Mouse (Mus musculus): ENCODE results near the gene Prpf40b. TPM values are rescaled to one million over a fixed set of nuclear protein-coding genes. Genes with fewer than 3 reads are reported as not detected.

Gene Prpf40b
- total RNA-seq, 2 experiments from 2014 or later = 38.0 to 49.6 TPM

Other genes starting within 250 kb of the Prpf40b start
- gene Prph, start 239.9 kb upstream of the Prpf40b start, total RNA-seq (2021) = 1 to 10 TPM; 1.3 to 3.4 TPM
- 1 to 10 TPM; 1.1 to 1.6 TPM for gene Troap, start 220.5 kb upstream of the Prpf40b start, total RNA-seq (2021)
- gene C1ql4, start 207.3 kb upstream of the Prpf40b start, total RNA-seq (2021) = not detected
- gene Dnajc22, start 201.9 kb upstream of the Prpf40b start, total RNA-seq (2021) = 1 to 10 TPM; 1.6 to 3.4 TPM
- 10 to 100 TPM; 15.3 to 17.7 TPM for gene Spats2, start 169.2 kb upstream of the Prpf40b start, total RNA-seq (2021)
- gene Kcnh3, start 70.2 kb upstream of the Prpf40b start, total RNA-seq (2021) = 1 to 10 TPM in 1 of 2 experiments, under 1 TPM in 1; 0.40 to 1.2 TPM
- 10 to 100 TPM; 37.8 to 48.2 TPM for gene Mcrs1, start 43.1 kb upstream of the Prpf40b start, total RNA-seq (2021)
- gene Fam186b, start 801 bp downstream of the Prpf40b start, total RNA-seq (2021) = 1 to 10 TPM; 3.0 to 3.5 TPM
- gene Fmnl3, start 75.4 kb downstream of the Prpf40b start, total RNA-seq (2021) = 10 to 100 TPM; 17.3 to 22.1 TPM
- gene Tmbim6, start 97.8 kb downstream of the Prpf40b start, total RNA-seq (2021) = 100 to 1,000 TPM; 506 to 839 TPM
- gene Nckap5l, start 162.7 kb downstream of the Prpf40b start, total RNA-seq (2021) = 10 to 100 TPM; 30.4 to 36.0 TPM
- 1 to 10 TPM; 5.3 to 6.6 TPM for gene Bcdin3d, start 179.6 kb downstream of the Prpf40b start, total RNA-seq (2021)
- gene Faim2, start 233.1 kb downstream of the Prpf40b start, total RNA-seq (2021) = 10 to 100 TPM; 17.8 to 23.5 TPM

Data from adrenal gland, postnatal 36 days (tissue).